Mouse (Mus musculus): ENCODE data around the gene Cd47.

Cd47 gene

DNA sequence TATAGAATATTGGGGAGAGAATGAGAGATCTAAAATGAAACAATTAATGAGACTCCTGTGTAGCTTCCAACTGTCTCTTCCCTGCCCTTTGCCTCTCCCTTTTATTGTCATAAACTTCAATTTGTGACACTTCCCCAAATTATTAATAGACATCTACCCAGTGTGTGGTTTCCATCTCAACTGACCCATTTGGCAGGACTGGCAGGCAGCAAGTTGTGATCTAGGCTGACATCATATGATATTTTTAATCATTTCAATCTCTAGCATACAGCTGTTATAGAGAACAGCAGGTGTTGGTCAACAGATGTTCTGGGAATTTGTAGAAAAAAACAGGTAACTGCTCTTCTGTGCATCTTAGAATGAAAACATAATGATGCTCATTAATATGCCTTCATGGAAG, 17.0 kb upstream of the Cd47 start:
- in situ Hi-C loops (cut with MboI, MseI) = loop anchor here (10.0 to 25.0 kb wide), 2 partner anchors 191 to 996 kb away; no protein-coding TSS in a partner anchor

DNA sequence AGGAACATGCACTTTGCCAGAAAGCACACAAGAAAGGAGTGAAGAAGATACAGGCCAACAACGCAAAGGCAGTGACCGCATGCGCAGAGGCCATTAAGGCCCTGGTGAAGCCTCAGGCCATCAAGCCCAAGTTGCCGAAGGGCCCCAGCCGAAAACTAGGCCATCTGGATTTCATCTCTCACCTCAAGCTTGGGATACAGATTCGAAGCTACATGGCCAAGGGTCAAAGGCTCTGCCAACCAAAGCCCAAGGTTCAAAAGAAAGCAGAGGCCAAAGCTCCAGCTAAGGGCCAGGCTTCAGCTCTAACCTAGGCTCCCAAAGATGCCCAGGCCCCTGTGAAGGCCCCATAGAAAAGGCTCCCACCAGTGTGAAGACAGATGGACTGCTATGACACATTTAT, 14.2 kb upstream of the Cd47 start:
- in situ Hi-C loops (cut with MboI, MseI) = loop anchor here (10.0 to 25.0 kb wide), 2 partner anchors 189 to 999 kb away; no protein-coding TSS in a partner anchor

DNA sequence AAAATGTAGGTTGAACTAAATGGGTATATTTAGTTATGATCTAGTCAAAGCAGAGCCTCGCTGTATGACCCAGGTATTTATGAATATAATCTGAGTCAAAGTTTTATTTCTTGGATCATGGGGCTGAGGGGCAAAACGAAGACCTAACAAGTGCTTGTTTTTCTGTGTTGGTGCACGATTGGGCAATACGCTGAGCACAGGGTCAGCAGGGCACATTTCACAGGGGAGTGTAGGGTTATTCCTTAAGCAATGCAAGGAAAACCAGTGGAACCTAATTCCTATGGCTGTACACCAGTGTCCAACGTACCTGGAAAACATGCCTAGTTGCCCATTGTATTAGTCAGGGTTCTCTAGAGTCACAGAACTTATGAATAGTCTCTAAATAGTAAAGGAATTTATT, 12.6 kb upstream of the Cd47 start:
- in situ Hi-C loops (cut with MboI, MseI) = loop anchor here (10.0 to 25.0 kb wide), 2 partner anchors 187 to 1000 kb away; no protein-coding TSS in a partner anchor

DNA sequence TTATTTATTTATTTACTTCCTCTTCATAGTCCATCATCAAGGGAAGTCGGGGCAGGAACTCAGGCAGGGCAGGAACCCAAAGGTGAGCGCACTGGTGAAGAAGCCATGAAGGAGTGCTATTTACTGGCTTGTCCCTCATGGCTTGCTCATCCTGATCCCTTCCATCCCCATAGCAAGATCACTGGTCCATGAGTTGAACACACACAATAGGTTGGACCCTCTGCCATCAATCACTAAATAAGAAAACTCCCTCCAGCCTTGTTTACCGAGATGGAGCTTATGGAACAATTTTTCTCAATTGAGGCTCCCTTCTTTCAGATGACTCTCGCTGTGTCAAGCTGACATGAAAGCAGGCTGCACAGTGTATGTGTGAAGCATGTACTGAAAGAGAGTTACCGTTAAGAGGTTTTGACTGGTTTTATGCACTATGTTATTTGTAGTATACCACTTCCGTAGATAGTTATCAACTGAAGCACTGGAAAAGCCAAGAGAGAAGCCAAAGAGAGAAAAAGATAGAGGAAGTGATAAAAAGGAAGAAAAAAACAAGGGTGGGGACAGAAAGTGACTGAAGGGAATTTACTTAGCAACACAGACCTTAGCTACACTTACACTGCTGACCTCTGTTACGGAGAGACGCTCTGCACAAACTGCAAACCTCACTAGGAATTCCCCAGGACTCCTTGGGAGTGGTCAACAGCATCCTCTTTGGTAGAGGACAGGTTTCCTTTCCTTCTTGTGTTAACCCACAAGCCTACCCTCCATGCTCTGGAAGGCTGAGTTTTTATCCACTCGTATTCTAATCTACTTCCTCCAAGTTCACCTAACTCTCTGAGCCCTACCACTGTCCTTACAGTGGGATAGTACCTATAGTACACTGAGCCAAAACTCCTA, 9.5 kb upstream of the Cd47 start:
- in situ Hi-C loops (cut with MboI, MseI) = loop anchor here in 1 of 2 experiments (25.0 kb wide), 1 partner anchor 1004 kb away; no protein-coding TSS in a partner anchor

DNA sequence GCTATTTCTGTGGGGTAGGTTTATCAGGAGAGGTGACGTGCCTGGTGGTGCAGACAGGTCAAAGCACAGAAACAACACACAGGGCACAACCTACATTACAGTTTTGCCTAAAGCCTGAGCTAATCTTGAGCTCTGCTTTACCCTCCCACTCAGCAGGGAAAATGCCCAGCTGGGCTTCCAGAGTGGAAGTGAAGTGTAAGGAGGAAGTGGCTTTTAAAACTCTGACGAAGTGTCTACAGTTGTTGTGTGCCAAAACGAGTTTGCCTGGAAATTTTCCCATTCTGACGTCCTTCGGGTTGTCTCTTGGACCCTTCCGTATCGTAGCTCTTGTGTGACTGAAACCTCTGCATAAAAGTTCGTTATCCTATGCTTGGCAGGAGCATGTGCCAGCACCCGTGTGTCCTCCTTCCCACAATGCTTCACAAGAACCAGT, 7.9 kb upstream of the Cd47 start:
- in situ Hi-C loops (cut with MboI, MseI) = loop anchor here in 1 of 2 experiments (25.0 kb wide), 1 partner anchor 1005 kb away; no protein-coding TSS in a partner anchor

DNA sequence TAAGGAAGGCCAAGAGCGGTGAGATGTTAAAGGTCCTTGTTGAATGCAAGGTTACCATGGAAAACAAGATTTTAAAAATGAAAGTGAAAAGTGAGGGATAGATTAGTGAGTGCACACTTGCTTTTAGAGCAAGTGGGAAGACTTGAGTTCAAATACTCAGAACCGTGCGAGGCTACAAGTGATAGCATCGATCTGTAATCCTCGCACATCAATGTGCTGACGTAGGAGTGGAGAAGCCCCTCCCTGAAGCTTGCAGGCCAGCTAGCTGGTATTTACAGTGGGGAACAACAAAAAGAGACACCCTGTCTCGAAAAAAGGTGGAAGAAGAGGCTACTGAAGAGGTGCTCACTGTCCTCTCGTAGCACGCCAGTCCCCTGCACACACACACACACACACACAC, 6.7 kb upstream of the Cd47 start:
- in situ Hi-C loops (cut with MboI, MseI) = loop anchor here in 1 of 2 experiments (25.0 kb wide), 1 partner anchor 1006 kb away; no protein-coding TSS in a partner anchor

DNA sequence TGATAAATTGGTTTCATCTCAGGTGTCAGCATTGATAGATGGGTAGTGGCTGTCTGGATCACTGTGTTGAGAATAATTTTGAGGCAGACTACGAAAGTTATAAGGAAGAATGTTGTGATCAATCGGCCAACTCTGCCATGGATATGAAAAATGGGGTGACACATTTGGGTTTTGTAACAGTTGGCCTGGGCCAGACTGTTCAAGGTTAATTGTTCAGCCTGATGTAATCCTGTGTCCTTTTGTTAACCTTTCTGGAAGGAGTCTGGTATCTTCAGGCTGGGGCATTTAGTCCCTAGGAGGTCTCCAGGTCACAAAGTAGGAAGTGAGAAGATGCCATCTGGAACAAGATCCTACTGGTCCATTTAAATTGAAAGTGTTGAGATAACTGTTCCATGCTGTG, 4.1 kb upstream of the Cd47 start:
- in situ Hi-C loops (cut with MboI, MseI) = loop anchor here in 1 of 2 experiments (25.0 kb wide), 1 partner anchor 1009 kb away; no protein-coding TSS in a partner anchor

DNA sequence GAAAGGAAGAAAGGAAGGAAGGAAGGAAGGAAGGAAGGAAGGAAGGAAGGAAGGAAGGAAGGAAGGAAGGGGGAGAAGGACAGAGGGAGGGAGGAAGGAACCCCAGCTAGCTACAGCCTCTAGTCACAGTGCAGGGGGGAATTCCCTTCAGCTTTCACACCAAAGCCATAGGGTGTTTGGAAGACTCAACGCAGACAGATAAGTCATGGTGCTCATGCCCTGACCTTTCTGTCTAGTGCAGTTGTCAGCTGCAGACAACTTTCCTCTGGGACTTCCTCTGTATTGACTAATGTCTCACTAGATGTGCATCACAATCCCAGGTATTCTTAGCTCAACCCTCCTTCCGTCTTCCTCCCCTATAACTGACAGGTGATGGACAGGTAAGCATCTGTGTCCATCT, 3.4 kb upstream of the Cd47 start:
- in situ Hi-C loops (cut with MboI, MseI) = loop anchor here in 1 of 2 experiments (25.0 kb wide), 1 partner anchor 1010 kb away; no protein-coding TSS in a partner anchor

DNA sequence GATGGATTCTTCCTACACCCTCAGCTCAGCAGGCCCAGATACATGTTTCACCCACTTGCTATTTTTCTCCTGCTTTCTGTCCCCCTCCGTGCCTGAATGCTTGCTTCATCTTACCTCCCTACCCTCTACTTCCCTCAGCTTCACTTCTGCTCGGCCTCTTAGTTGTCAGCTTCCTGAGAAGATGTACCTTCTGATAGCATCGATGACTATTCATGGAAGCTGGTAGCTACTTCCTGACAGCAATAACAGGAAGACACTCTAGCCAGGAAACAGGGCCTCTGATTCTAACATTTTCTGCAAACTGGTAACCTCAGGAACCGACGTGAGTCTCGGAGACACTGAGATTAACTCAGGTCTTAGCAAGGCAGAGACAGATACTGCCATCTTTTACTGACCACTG, 1.5 kb upstream of the Cd47 start:
- in situ Hi-C loops (cut with MboI, MseI) = loop anchor here in 1 of 2 experiments (25.0 kb wide), 1 partner anchor 1011 kb away; no protein-coding TSS in a partner anchor

DNA sequence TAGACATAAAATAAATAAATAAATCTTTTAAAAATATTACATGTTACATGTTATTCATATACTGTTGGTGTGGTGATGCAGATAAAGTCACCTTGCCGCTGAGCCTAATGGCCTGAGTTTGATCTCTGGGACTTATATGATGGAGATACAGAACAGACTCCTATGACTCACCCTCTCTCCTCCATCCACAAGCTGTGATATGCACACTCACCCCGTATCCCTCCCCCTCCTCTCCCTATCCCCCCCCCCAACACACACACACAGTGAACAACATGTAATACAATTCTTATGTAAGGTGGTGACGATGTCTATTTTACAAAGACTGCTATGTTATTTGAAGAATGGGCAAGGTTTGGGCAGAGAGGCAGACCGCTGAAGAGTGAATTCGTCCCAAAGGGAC, 663 bp downstream of the Cd47 start:
- in situ Hi-C loops (cut with MboI, MseI) = loop anchor here (5.0 to 10.0 kb wide), 2 partner anchors 34 to 54 kb away; no protein-coding TSS in a partner anchor

DNA sequence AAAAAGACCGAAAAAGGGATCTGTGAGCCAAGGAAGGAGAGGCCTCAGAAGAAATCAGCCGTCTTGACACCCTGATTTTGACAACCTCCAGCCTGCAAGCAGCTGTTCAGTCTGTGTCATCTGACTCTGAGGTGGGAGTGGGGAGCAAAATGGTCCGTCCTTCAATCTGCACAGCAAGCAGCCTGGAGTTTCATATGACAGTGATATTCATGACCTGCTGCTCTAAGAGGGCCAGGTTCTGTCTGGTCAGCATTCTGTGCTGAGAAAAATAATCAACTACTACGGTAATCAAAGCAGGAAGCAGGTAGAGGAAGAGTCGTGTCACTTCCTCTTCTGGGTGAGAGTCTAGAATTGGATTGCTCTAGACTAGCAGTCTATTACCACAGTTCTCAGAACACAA, 1.1 kb downstream of the Cd47 start:
- in situ Hi-C loops (cut with MboI, MseI) = loop anchor here (5.0 to 10.0 kb wide), 2 partner anchors 34 to 53 kb away; no protein-coding TSS in a partner anchor

DNA sequence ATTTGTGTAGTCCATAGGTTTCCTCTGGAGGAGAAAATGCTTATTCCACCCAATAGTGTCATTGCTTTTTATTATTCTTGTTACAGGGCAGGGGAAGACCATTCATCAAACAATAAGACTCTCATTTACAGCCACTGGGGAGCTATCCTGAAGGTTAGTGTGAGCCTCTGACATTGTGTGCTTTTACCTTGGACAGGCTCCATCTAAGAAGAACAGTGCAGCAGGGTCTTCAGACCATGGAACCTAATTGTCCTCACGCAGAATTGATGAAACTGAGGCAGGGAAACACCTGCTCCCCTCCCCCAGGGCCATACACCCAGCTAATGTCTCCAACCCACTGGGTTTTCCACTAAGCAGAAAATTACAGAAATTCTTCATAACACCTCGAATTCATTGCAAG, 2.7 kb downstream of the Cd47 start:
- in situ Hi-C loops (cut with MboI, MseI) = loop anchor here (5.0 to 10.0 kb wide), 2 partner anchors 36 to 52 kb away; no protein-coding TSS in a partner anchor

DNA sequence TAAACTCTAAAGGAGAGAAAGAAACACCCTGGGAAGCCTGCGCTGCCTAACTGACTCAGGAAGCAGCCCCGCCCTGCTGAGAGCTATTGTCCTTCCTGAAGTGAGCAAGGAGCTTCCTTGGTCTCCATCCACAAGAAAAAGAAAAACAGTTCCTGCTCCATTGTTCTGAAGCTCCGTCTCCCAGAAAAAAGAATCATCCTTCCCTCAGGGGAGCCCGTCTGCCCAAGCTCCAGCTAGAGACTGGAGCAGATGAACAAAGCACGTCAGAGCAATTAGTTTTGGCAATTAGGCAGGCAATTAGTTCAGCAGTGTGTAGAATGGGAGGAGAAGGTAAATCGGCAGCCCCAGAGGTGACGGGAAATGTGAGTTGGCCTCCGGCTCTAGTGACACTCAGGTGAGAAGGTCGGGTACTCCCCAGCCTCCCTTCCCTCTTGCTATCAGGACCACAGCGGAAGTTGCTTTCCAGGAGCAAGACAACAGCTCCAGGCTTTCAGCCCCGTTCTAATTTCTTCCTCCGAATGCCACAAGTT, 3.7 kb downstream of the Cd47 start:
- in situ Hi-C loops (cut with MboI, MseI) = loop anchor here (5.0 to 10.0 kb wide), 2 partner anchors 37 to 51 kb away; no protein-coding TSS in a partner anchor

DNA sequence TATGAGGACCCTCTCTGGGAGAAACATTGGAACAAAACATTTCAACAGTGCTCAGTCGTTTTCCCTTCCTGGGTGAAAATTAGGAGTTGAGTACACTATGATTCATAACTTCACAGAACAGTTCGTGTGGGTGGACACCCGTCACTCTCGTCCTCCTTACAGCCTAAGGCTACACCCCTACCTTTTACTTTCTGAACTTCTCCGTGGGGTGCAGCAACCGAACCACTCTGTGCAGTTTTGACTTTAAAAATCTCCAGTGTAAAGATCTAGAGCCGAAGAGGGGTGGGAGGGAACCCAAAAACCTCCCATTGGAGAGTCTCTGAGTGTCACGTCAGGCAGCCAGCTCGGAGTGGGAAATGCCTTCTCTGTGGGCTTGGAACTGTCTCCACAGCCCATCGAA, 6.6 kb downstream of the Cd47 start:
- in situ Hi-C loops (cut with MboI, MseI) = loop anchor here (5.0 to 10.0 kb wide), 2 partner anchors 40 to 48 kb away; no protein-coding TSS in a partner anchor

DNA sequence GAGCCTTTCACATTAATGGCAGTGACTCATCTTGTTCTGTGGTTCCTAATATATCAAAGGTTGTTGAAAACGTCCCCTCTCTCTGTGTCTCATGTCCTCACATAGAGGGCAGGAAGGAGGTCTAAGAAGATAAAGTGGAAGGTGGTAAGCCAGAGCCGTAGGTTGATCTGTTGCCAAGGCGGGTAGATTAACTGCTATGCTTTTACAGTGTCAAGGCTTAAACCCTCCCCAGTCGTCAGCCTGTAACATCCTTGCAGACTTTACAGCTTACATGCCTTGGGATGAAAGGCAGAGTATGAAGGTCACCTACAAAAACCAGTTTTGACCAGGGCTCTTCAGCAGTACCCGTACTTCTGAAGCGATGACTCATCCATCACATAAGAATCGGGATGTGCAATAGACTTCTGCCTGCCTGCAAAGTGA, 7.1 kb downstream of the Cd47 start:
- in situ Hi-C loops (cut with MboI, MseI) = loop anchor here (5.0 to 10.0 kb wide), 2 partner anchors 40 to 47 kb away; no protein-coding TSS in a partner anchor

DNA sequence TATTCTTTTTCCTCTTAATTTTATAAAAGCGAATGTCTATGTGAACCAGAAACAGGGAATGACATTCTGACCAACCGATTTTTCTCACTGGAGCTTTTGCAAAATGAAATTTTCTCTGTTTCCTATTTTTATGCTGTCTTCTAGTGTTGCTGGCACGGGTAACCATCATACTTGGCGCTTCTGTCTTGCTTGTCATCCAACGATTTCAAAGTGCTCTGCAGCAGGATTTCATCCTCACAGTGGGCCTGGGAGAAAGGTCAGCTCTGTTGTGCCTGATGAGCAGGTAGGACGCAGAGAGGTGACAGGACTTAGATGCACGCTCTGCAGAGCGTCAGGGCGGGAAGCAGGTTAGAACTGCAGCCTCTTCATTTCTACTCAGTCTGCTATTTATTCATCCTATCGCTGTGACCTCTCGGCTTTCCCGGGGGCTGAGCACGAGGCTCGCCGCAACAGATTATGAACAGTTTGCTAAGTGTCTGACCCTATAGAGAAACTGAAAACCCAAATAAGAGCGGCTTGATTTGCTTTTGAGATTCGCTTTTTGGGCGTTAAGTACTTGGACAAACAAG, 7.6 kb downstream of the Cd47 start:
- in situ Hi-C loops (cut with MboI, MseI) = loop anchor here (5.0 to 10.0 kb wide), 2 partner anchors 39 to 47 kb away; no protein-coding TSS in a partner anchor

DNA sequence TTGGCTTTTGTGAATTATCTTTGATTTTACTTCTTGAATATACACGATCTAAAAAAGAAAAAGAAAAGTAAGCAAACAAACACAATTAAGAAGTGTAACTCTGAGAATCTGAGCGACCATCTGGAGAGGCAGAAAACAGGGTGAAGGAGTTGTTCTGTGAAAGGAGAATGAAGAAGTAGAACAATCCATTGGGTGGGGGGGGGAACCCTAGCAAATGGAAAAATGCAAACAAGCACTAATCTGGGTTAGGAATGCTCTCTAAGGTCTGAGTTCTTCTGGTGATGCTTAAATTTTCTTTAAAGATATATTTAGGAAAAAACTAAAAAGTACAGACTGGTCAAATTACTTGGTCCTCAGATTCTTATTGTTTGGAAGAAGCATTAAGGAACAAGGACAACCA, 11.6 kb downstream of the Cd47 start:
- in situ Hi-C loops (cut with MboI, MseI) = loop anchor here in 1 of 2 experiments (5.0 kb wide), 1 partner anchor 40 kb away; no protein-coding TSS in a partner anchor

DNA sequence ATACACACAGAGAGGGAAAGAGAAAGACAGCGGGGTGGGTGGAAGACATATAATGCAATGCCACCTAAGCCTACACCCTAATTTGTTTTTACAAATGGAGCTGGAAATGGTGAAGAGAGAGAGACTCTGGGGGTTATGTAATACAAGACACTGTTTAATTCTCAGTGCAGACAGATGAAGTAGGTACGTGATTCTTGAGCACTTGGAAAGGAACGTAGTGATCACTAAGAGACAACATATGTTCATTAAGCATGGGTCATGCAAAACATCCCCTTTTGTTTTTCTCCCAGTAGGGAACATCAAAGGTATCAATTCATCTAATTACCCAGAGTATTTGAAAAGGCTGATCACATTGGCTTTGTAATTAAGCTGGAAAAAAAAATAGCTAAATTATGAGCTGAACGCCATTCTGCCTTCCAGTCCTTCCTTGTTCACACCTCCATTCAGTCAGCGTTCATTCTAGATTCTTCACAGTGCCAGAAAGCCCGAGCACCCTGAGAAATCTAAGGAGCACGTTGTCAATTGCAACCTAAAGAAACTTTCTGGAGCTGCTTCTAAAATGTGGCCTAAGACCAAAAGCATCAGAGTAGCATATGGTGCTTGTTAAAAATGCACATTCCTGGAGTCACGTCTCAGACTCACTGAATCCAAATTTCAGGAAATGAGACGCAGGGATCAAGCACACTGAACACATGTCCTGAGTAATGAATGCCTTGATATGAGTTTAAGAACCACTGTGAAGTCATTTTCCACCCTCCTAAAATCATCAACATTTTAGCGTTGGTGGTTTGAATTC, 12.7 kb downstream of the Cd47 start:
- in situ Hi-C loops (cut with MboI, MseI) = loop anchor here in 1 of 2 experiments (5.0 kb wide), 1 partner anchor 41 kb away; no protein-coding TSS in a partner anchor

DNA sequence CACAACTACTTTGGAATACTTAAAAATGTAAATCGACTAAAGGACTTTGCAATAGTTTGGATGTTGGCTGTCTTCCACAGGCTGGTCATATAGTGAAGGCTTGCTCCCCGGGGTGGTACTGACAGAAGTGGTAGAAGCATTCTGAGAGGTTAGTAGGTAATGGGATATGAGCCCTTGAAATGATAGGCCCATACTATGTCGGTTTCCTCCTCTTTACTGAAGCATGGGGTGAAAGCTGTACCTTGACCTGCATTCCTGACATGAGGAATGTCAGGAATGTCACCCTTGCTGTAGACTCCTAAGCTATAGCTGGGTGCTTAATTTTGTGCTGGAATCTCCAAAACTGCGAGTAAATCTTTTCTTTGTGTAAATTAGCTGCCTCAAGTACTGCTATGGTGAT, 14.1 kb downstream of the Cd47 start:
- in situ Hi-C loops (cut with MboI, MseI) = loop anchor here in 1 of 2 experiments (5.0 kb wide), 1 partner anchor 42 kb away; no protein-coding TSS in a partner anchor

DNA sequence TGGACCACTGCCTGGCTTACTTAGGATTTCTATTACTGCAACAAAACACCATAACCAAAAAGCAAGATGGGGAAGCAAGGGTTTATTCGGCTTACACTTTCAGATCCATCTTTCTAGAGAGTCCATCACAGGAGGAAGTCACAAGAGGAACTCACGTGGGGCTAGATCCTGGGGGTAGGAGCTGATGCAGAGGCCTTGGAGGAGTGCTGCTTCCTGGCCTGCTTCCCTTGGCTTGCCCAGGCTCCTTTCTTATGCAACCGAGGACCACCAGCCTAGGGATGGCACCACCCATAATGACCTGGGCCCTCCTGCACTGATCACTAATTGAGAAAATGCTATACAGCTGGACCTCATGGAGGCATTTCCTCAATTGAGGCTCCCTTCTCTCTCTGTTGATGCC, 16.6 kb downstream of the Cd47 start:
- in situ Hi-C loops (cut with MboI, MseI) = no loop called here
